Mouse (Mus musculus): ENCODE data around the gene Cpt1a. TPM values are rescaled to one million over a fixed set of nuclear protein-coding genes. Genes with fewer than 3 reads are reported as not detected.
A peak's percentile ranks its signal among the peaks of the same experiment; 100 is the strongest.

Gene Cpt1a
- polyA plus RNA-seq (2012; ENCODE audit: insufficient read depth, insufficient read length, missing spikeins) = 59.1 and 65.3 TPM in 2 replicates

- H3K4me3 ChIP-seq (ENCODE audit: insufficient read depth, low read length) = peak within 1 kb of the TSS; percentile 84
- TF ChIP-seq POLR2A (IDR thresholded peaks at IDR 0.05; ENCODE audit: borderline replicate concordance, low read depth, low read length) (0 out of 2 replicates have a peak, but pooled peaks have one; percentile 56), CTCF (IDR thresholded peaks at IDR 0.05; ENCODE audit: low read depth, low read length) (peak; percentile 31; the same call in 1 of the 2 replicates)
- H3K27ac ChIP-seq (ENCODE audit: insufficient read depth, low read depth, low read length) = peak within 1 kb of the TSS; percentile 66
- H3K4me1 ChIP-seq (ENCODE audit: control insufficient read depth, insufficient read depth, low read length) = peaks cover 13% of the 10 kb centered on the region
Measured at GRCm38 (mm10) chr19:3322261-3322969, at the start of gene Cpt1a. TSS of gene Cpt1a (plus strand) at chr19:3322334.

DNA sequence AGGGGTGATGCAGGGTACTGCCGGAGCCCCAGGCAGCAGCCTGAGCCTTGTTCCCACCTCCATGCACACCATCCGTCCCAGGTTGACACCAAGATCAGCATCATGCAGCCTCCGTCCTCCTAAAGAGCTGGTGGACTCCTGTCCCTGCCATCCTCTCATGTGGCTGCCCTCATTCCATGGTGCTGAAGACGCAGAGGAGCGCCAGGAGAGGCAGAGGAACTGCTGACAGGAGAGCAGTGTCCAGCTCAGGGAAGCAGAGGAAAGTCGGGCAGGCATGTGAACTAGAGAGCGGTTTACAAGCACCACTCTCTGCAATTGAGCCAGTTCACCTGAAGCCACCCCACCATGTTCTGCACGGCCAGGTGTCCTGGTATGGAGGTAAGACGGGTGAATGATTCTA, 48.8 kb upstream of the Cpt1a start:
- no peak for TF ChIP-seq POLR2A (IDR thresholded peaks at IDR 0.05; ENCODE audit: borderline replicate concordance, low read depth, low read length)
- TF ChIP-seq CTCF (IDR thresholded peaks at IDR 0.05; ENCODE audit: low read depth, low read length) = no peak
- Histone ChIP-seq H3K27ac (ENCODE audit: insufficient read depth, low read depth, low read length) (no peak overlapping the region), H3K4me3 (ENCODE audit: insufficient read depth, low read length) (no peak overlapping the region), H3K4me1 (ENCODE audit: control insufficient read depth, insufficient read depth, low read length) (no peaks in the 10 kb centered on the region)

DNA sequence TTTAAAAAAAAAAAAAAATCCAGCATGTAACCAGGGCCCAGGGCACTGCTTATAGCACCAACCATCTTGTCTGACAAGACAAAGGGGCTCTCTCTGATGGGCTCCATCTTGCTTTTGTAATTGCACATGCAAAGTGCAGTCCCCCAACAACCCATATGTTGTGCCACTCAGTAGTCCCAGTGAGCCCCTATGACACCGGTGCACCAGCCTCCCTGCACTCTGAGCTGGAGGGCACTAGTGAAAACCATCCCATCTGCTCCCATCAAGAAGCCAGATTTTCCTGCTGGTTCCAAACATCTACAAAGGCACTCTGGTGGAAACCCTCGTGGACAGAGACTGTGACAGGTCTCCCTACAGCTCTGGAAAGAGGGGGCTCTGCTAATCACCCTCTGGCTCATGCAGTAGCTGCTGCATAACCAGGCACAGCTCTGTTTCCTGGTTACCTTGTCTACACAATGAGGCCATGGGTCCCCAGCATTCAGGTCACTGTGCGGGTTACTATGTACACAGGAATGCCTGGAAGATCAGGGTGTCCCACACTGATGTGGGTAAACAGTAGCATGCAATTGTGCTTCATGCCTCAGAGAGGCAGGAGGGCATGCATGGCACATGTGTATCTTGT, 46.3 kb upstream of the Cpt1a start:
- no peak overlapping the region for H3K4me3 ChIP-seq (ENCODE audit: insufficient read depth, low read length)
- no peaks in the 10 kb centered on the region for H3K4me1 ChIP-seq (ENCODE audit: control insufficient read depth, insufficient read depth, low read length)
- TF ChIP-seq CTCF (IDR thresholded peaks at IDR 0.05; ENCODE audit: low read depth, low read length) = no peak
- H3K27ac ChIP-seq (ENCODE audit: insufficient read depth, low read depth, low read length) = no peak overlapping the region

DNA sequence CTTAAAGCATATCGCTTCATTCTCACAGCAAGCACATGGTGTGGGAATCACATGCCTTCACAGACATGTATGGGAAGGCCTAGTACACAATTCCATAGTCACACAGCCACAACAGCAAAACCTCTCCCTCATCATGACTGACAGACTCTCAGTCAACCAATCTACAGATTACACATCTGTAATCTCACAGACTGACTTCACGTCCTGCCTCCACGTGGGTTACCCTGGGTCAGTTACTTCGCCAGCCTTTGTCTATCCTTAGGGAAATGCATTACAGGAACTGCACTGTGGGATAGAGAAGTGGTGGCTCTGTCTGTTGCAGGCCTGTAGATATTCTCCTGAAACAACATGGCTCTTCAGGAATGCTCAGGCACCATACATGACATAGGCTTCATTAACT, 40.2 kb upstream of the Cpt1a start:
- Histone ChIP-seq H3K4me1 (ENCODE audit: control insufficient read depth, insufficient read depth, low read length) (peaks cover 8% of the 10 kb centered on the region; the same call in 1 of the 2 replicates), H3K4me3 (ENCODE audit: insufficient read depth, low read length) (peak overlapping the region; percentile 67), H3K27ac (ENCODE audit: insufficient read depth, low read depth, low read length) (no peak overlapping the region)
- TF ChIP-seq CTCF (IDR thresholded peaks at IDR 0.05; ENCODE audit: low read depth, low read length) (no peak), POLR2A (IDR thresholded peaks at IDR 0.05; ENCODE audit: borderline replicate concordance, low read depth, low read length) (no peak)

DNA sequence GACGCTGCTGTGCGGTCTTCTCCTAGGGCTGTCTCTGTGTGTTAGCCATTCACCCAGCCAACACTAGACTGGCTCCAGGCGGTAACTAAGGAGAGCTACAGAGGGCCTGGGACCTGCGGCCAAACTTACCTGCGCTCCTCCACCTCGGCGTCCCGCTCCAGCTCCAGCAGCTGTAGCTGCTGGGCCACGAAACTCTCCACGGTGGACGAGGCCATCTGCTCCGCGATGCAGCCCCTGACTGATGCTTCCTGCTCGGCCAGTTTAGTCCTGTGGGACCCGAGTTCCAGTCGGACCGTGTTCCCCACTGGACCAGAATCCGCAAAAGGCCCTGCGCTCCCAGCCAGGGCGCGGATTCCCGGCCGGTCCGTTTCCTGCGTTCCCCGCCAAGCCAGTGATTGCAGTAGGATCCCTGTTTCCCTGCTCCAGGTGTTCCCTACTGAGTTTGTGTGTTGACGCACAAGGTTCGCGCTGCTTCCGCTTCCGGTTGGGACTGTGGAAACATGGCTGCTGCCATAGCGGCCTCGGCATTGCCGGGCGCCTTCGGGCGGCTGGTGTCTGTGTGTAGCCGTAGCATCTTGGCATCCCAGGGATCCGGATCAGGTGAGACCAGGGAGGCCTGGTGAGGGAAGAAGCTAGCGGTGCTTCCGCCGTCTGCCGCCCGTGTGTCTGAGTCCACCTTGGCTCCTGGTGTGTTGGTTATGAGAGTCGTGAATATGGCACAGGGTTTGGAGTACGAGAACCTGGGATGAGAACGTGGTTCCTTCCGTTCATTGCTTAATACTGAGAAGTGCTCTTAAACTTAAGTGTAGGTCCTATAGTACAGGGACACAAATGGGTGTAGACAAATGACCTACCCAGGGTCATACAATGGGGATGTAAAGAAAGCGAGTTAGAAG, 39.3 kb upstream of the Cpt1a start, which contains the start of the genes Mrpl21 and Ighmbp2:
TSS of gene Mrpl21 (plus strand) at position 330 of the 896 bp plus-strand sequence.
TSS of gene Ighmbp2 (minus strand) at position 446 of the 896 bp plus-strand sequence.
- TF ChIP-seq POLR2A (IDR thresholded peaks at IDR 0.05; ENCODE audit: borderline replicate concordance, low read depth, low read length) = peak; percentile 73; the same call in 1 of the 2 replicates
- no peak for TF ChIP-seq CTCF (IDR thresholded peaks at IDR 0.05; ENCODE audit: low read depth, low read length)
- Histone ChIP-seq H3K27ac (ENCODE audit: insufficient read depth, low read depth, low read length) (peak within 1 kb of the TSS; percentile 17), H3K4me1 (ENCODE audit: control insufficient read depth, insufficient read depth, low read length) (peaks cover 8% of the 10 kb centered on the region; the same call in 1 of the 2 replicates), H3K4me3 (ENCODE audit: insufficient read depth, low read length) (peak within 1 kb of the TSS; percentile 67)

DNA sequence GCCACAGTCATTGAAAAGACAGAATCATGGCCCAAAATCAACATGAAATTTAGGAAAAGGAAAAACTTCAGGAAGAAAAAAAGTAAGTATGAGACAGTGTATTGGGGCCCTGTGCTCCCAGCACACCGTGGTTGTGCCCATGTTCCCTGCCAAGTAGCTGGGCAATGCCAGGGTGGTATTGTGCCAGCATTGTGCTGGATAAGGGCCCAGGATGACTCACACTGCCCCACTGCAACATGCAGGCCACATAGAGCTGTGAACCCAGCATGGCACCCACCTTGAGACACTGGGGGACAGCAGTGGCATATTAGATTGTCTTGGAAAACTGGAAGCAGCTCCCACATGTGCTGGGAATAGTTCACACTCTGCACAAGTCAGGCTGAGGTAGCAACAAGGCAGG, 33.1 kb upstream of the Cpt1a start:
- no peak overlapping the region for H3K4me3 ChIP-seq (ENCODE audit: insufficient read depth, low read length)
- no peaks in the 10 kb centered on the region for H3K4me1 ChIP-seq (ENCODE audit: control insufficient read depth, insufficient read depth, low read length)
- no peak for TF ChIP-seq CTCF (IDR thresholded peaks at IDR 0.05; ENCODE audit: low read depth, low read length)
- H3K27ac ChIP-seq (ENCODE audit: insufficient read depth, low read depth, low read length) = no peak overlapping the region

GRCm38 (mm10) chr19:3292028-3292427, 30.1 kb upstream of the Cpt1a start:
- Histone ChIP-seq H3K27ac (ENCODE audit: insufficient read depth, low read depth, low read length) (no peak overlapping the region), H3K4me3 (ENCODE audit: insufficient read depth, low read length) (no peak overlapping the region), H3K4me1 (ENCODE audit: control insufficient read depth, insufficient read depth, low read length) (no peaks in the 10 kb centered on the region)
- TF ChIP-seq POLR2A (IDR thresholded peaks at IDR 0.05; ENCODE audit: borderline replicate concordance, low read depth, low read length) (no peak), CTCF (IDR thresholded peaks at IDR 0.05; ENCODE audit: low read depth, low read length) (peak; percentile 61)

DNA sequence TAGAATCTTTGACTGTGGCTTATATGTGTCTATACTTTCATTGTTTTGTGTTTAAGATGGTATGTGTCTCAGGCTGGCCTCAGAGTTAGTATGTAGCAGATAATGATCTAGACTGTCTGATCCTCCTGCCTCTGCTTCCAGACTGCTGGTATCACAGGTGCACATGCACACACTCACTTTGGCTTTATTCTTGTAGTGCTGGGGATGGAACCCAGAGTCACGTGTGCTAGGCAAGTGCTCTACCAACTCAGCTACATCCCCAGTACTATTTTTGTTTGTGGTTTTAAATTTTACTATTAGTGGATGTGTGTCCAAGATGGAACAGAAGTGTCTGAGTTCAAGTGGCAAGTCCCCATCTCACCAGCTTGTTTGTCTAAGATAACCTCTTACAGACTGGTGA, 29.1 kb upstream of the Cpt1a start:
- Histone ChIP-seq H3K27ac (ENCODE audit: insufficient read depth, low read depth, low read length) (no peak overlapping the region), H3K4me3 (ENCODE audit: insufficient read depth, low read length) (no peak overlapping the region), H3K4me1 (ENCODE audit: control insufficient read depth, insufficient read depth, low read length) (no peaks in the 10 kb centered on the region)
- TF ChIP-seq CTCF (IDR thresholded peaks at IDR 0.05; ENCODE audit: low read depth, low read length) = no peak
- TF ChIP-seq POLR2A (IDR thresholded peaks at IDR 0.05; ENCODE audit: borderline replicate concordance, low read depth, low read length) = no peak

DNA sequence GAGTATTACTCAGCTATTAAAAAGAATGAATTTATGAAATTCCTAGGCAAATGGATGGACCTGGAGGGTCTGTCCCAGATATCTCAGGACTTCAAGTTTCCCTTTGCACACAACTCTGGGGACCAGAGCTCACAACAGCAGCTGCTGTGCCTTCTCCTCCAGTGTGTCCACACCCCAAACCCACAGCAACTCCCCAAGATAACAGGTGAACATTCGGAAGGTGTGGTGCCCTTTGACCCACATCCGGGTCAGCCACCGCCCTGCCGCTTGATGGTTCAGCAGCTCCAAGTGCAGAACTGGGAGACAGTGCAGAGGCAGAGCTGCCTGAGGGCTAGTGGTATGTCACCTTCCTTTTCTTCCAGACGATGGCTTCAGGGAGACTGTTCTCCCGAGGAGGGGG, 26.9 kb upstream of the Cpt1a start:
- TF ChIP-seq POLR2A (IDR thresholded peaks at IDR 0.05; ENCODE audit: borderline replicate concordance, low read depth, low read length) = no peak
- no peak for TF ChIP-seq CTCF (IDR thresholded peaks at IDR 0.05; ENCODE audit: low read depth, low read length)
- Histone ChIP-seq H3K4me3 (ENCODE audit: insufficient read depth, low read length) (no peak overlapping the region), H3K27ac (ENCODE audit: insufficient read depth, low read depth, low read length) (no peak overlapping the region), H3K4me1 (ENCODE audit: control insufficient read depth, insufficient read depth, low read length) (no peaks in the 10 kb centered on the region)
